Mouse (Mus musculus) CH12.LX (cell line): ENCODE data around the gene Gm20532. TPM values are rescaled to one million over a fixed set of nuclear protein-coding genes. Genes with fewer than 3 reads are reported as not detected.

Experiments
- polyA plus RNA-seq: library from polyadenylated mRNA; unstranded; fragments of >175 nt; gene quantifications from 2 replicates; pipeline ENCODE4 v1.2.1, GENCODE M21; 2012; ENCODE audit warnings: low read depth; ENCODE audit not compliant: insufficient read length
- total RNA-seq, 2 experiments: library from RNA; depleted of rRNA; stranded (reverse); fragments of 300-350 nt in 1 of 2; fragments of >200 nt in 1 of 2; gene quantifications; 2 replicates each; pipeline ENCODE4 v1.2.3; 2012 to 2014

Gene Gm20532
- total and polyA plus RNA-seq, 3 experiments: not detected

Other genes starting within 250 kb of the Gm20532 start
- gene Dnlz, start 234.5 kb upstream of the Gm20532 start, total RNA-seq (2012; rRNA removed): 17.1 and 20.3 TPM in 2 replicates
- 15.1 TPM in 2 replicates for gene Dnlz, start 234.5 kb upstream of the Gm20532 start, total RNA-seq (2014; rRNA removed)
- gene Dnlz, start 234.5 kb upstream of the Gm20532 start, polyA plus RNA-seq: 16.5 and 17.8 TPM in 2 replicates
- 0.42 and 0.59 TPM in 2 replicates for gene Card9, start 225.7 kb upstream of the Gm20532 start, total RNA-seq (2012; rRNA removed)
- 0.15 and 0.32 TPM in 2 replicates for gene Card9, start 225.7 kb upstream of the Gm20532 start, total RNA-seq (2014; rRNA removed)
- 0.38 and 0.44 TPM in 2 replicates for gene Card9, start 225.7 kb upstream of the Gm20532 start, polyA plus RNA-seq
- 42.7 and 53.3 TPM in 2 replicates for gene Snapc4, start 206.0 kb upstream of the Gm20532 start, total RNA-seq (2012; rRNA removed)
- gene Snapc4, start 206.0 kb upstream of the Gm20532 start, total RNA-seq (2014; rRNA removed): 15.3 and 18.0 TPM in 2 replicates
- gene Snapc4, start 206.0 kb upstream of the Gm20532 start, polyA plus RNA-seq: 47.1 and 48.0 TPM in 2 replicates
- gene Entr1, start 197.3 kb upstream of the Gm20532 start, total RNA-seq (2012; rRNA removed): 41.9 and 56.9 TPM in 2 replicates
- 53.8 and 62.3 TPM in 2 replicates for gene Entr1, start 197.3 kb upstream of the Gm20532 start, total RNA-seq (2014; rRNA removed)
- gene Entr1, start 197.3 kb upstream of the Gm20532 start, polyA plus RNA-seq: 51.9 and 57.3 TPM in 2 replicates
- gene Pmpca, start 197.3 kb upstream of the Gm20532 start, total RNA-seq (2012; rRNA removed): 79.5 and 91.2 TPM in 2 replicates
- gene Pmpca, start 197.3 kb upstream of the Gm20532 start, total RNA-seq (2014; rRNA removed): 73.3 and 74.7 TPM in 2 replicates
- 143 and 176 TPM in 2 replicates for gene Pmpca, start 197.3 kb upstream of the Gm20532 start, polyA plus RNA-seq
- gene Inpp5e, start 177.4 kb upstream of the Gm20532 start, total RNA-seq (2012; rRNA removed): 9.6 and 12.1 TPM in 2 replicates
- 4.8 and 5.2 TPM in 2 replicates for gene Inpp5e, start 177.4 kb upstream of the Gm20532 start, total RNA-seq (2014; rRNA removed)
- gene Inpp5e, start 177.4 kb upstream of the Gm20532 start, polyA plus RNA-seq: 10.2 and 13.4 TPM in 2 replicates
- 31.8 and 36.3 TPM in 2 replicates for gene Sec16a, start 141.4 kb upstream of the Gm20532 start, total RNA-seq (2012; rRNA removed)
- 22.5 and 22.8 TPM in 2 replicates for gene Sec16a, start 141.4 kb upstream of the Gm20532 start, total RNA-seq (2014; rRNA removed)
- gene Sec16a, start 141.4 kb upstream of the Gm20532 start, polyA plus RNA-seq: 28.6 and 38.9 TPM in 2 replicates
- 11.4 and 13.1 TPM in 2 replicates for gene Notch1, start 70.0 kb upstream of the Gm20532 start, total RNA-seq (2012; rRNA removed)
- gene Notch1, start 70.0 kb upstream of the Gm20532 start, total RNA-seq (2014; rRNA removed): 0.86 and 0.98 TPM in 2 replicates
- gene Notch1, start 70.0 kb upstream of the Gm20532 start, polyA plus RNA-seq: 2.7 and 3.8 TPM in 2 replicates
- gene Egfl7, start 6.6 kb upstream of the Gm20532 start, total RNA-seq (2012; rRNA removed): 35.0 and 39.3 TPM in 2 replicates
- 18.9 and 20.1 TPM in 2 replicates for gene Egfl7, start 6.6 kb upstream of the Gm20532 start, total RNA-seq (2014; rRNA removed)
- 21.4 and 24.7 TPM in 2 replicates for gene Egfl7, start 6.6 kb upstream of the Gm20532 start, polyA plus RNA-seq
- 11.1 and 14.2 TPM in 2 replicates for gene Agpat2, start 17.8 kb downstream of the Gm20532 start, total RNA-seq (2012; rRNA removed)
- gene Agpat2, start 17.8 kb downstream of the Gm20532 start, total RNA-seq (2014; rRNA removed): 8.6 and 10.6 TPM in 2 replicates
- 9.5 TPM in 2 replicates for gene Agpat2, start 17.8 kb downstream of the Gm20532 start, polyA plus RNA-seq
- gene Fam69b, start 41.8 kb downstream of the Gm20532 start, total RNA-seq (2012; rRNA removed): 0.88 and 1.2 TPM in 2 replicates
- 0.16 TPM in 1 of 2 replicates, not detected in the other for gene Fam69b, start 41.8 kb downstream of the Gm20532 start, total RNA-seq (2014; rRNA removed)
- gene Fam69b, start 41.8 kb downstream of the Gm20532 start, polyA plus RNA-seq: not detected in 2 replicates
- gene Lcn4, start 84.6 kb downstream of the Gm20532 start, total RNA-seq (2012; rRNA removed): not detected in 2 replicates
- not detected in 2 replicates for gene Lcn4, start 84.6 kb downstream of the Gm20532 start, total RNA-seq (2014; rRNA removed)
- gene Lcn4, start 84.6 kb downstream of the Gm20532 start, polyA plus RNA-seq: not detected in 2 replicates